Mouse (Mus musculus) ZHBTc4 (cell line): ENCODE measurements around the gene Fasn.
"Not testable (repeated sequence)": the region's sequence is repeated elsewhere in the genome, so short reads cannot be mapped to it uniquely, and the experiment has no call there.

Source experiments
- DNase-seq: peaks from one replicate; pipeline ENCODE4 v3.0.0-alpha.2; 2011; ENCODE audit warnings: low read depth, low spot score

Gene Fasn

DNA sequence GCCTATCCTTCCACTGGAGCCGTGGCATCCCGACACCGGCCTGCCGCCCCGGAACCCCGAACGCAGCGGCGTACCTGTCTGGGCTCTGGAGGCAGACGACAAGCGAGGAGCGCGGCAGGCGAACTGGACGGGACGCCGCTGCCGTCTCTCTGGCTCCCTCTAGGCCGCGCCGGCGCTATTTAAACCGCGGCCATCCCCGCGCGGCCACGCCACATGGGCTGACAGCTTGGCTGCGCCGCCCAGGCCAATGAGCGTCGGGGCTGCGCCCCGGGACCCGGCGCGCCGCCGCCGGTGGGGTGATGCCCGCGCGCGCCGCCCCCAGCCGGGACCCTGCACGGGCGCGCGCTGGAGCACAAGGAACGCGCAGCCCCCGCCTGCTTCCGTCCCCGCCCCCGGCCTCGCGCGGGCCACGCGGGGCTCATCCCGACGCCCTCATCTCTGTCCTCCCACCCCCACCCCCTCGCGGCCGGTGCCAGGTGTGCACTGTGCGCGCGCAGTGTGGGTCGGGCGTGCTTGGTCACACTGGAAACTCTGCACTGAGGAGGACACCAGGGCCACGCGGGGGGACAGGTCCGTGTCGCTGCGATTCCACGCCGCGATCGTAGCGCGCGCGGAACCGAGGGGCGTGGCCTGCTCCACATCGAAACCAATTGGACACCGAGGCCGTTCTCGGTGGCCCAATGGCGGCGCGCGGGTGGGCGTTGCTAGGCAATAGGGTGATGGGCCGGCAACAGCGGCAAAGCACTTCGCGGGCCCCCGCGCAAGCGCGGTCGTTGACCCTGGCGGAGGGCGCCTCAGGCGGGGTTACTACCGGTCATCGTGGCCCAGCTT is at the start of gene Fasn:
Gene Fasn, minus strand, starts transcription at position 592 of the 831 bp plus-strand sequence.
- DNase-seq: peak; percentile 97

DNA sequence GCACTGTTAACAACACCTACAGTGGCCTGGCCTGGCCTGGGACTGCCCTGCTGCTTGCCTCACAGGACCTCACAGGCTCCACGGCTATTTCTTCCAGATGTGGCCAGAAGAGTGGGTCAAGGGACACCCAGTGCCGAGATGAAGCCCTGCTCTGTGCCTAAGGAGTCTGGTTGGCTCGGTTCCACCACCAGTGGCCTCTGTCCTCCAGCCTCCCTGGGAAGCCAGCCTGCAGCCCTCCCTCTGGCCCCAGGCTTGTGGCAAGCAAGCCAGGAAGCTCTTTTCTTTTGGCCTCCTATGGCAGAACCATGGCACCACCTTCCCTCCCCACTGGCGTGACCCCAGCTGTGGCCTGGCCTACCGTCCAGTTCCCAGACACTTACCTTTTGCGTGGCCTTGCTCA is 48.9 kb upstream of the Fasn start:
- DNase-seq: no peak

DNA sequence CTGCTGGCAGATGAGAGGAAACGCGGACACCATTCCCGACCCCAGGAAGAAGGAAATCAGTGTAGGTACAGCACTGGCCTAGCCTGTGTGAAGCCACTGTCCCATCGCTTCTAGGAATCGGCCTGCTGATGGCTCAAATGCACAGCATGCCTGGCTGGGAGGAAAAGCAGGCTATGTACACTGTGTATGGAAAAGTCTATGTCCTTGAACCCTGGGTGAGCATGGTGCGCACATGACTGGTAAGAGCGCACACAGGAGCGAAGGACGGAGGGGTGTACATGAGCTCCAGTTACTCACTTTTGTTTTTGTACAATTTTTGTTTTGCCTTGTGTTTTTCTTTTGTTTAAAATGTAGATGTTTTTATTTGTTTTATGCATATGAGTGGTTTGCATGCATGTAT is 47.2 kb upstream of the Fasn start:
- DNase-seq: no peak

DNA sequence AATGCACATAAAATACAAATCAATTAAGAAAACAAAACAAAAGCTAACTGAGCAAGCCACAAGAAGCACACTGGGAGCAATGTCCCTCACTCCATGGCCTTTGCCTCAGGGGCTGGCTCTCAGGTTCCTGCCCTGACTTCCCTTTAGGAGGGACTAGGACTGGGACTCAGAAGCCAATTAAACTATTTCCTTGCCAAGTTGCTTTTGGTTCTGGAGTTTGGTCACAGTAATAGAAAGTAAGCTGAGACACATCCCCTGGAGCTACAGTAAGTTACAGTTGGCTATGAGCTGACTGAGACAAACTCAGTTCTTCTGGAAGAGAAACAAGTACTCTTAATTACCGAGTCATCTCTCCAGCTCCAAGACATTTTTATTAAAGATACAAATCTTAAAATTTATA is 41.5 kb upstream of the Fasn start:
- DNase-seq: no peak

DNA sequence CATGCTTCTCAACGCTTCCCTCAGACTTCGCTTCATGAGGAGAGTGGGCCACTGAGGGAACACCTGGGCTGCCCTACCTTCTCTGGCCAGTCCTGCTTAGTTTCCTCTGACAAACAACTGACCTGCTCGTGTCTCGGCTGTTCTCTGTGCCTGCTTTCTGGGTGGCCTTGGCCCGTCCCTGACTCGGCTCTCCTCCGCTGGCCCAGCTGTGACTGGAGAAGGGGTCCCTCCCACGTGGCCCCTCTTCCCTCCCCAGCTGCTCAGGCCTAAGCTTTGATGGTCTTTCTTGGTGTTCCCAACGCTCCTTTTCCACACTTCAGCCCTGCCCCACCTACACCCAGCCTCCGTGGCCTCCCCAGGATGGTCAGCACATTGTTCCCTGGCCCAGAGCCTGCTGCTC is 38.5 kb upstream of the Fasn start:
- DNase-seq: no peak

DNA sequence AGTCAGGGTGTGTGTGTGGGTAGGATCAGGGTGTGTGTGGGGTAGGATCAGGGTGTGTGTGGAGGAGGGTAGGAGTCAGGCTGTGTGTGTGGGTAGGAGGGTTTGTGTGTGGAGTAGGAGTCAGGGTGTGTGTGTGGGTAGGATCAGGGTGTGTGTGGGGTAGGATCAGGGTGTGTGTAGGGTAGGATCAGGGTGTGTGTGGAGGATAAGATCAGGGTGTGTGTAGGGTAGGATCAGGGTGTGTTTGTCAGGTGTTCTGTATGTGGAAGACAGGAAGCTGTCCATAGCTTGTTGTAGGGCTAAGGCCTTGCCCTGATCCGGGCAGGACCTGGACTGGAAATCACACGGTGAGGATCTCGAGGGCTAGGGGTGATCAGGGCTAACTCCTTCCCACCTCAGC is 31.6 kb upstream of the Fasn start:
- not testable (repeated sequence) for DNase-seq

DNA sequence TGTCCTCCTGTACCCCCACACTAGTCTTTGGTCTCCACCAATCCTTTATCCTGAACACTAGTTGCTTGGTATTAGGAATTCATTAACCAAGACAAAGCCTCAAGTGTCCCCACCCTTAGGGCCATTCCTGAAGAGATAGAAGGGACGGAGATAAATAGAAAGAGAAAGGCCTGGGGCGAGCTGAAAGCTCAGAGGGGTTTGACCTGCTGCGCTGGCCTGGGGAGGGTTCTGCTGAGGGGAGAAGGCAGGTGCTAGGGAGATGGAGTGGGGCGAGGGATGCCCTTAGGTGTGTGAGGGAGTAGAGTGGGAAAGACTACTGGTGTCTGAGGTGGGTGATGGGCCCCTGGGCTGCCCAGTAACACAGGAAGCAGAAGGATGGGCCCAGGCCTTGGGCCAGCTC is 29.4 kb upstream of the Fasn start:
- peak; percentile 53 for DNase-seq

DNA sequence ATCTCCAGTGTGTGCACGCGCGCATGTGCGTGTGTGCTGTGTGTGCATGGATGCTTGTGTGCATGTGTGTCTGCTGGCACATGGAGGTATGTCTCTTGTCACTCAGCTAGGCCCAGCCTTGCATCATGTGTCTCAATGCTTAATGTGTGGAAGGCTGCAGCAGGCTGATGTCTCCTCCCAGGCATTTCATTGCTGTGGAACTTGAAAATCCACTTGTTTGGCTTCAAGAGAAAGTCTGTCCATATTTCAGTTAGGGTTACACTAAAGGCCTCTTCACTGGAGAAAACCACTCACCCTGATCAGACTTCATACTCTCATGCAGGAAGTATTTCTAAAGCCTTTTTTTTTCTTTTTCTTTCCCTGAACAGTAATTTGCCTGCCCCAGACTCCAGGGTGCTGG is 28.8 kb upstream of the Fasn start:
- DNase-seq: no peak

DNA sequence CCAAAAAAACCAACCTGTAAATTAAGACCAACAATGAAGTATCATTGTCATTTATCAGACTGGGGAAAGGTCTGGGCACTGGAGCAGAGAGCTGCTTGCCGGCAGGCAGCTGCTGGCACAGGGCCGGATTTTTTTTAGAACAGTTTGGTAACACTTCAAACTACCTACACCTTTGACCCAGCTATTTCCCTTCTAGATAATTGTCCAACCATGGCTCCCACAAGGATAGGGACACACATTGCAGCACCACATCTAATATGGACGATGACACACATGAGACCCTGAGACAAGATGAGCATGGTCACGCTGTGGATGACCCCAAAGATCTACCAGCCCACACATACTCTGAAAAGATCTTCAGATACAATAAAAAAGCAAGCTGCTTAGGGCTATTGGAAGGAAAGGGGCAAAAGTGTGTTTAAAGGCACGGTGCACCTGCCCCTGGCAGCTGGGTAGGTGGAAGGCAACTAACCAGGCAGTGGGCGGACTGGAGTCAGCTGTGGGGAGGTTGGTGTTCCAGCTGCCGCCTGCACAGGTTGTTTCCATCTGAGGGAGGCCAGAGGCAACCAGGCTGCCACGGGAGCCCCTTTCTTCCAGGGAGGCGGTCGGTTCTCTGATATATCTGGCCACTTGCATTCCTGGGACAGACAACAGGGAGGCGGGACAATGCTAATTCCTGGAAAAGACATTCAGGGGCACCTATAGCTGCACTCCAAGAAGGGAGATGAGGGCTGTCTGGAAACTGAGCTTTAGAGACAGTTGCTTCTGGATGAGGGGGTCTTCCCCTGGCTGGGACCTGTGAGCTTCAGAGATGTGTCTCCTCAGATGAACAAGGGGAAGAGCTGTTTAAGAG is 28.0 kb upstream of the Fasn start:
- peak; percentile 85 for DNase-seq

DNA sequence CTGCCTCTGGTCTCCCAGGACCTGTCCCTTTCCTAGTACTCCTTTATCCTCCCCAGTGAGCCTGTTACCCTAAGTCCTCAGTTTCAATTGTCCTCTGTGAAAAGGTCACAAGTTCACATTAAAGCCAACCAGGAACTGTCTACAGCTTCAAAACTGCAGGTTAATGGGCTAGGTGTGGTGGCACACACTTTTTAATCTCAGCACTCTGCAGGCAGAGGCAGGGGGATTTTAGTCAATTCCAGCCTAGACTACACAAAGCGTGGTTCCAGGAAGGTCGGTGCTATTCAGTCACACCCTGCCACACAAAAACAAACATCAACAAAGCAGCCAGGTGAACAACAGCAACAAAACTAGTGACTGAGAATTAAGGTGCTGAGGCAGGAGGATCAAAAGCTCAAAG is 27.2 kb upstream of the Fasn start:
- DNase-seq: peak; percentile 86

DNA sequence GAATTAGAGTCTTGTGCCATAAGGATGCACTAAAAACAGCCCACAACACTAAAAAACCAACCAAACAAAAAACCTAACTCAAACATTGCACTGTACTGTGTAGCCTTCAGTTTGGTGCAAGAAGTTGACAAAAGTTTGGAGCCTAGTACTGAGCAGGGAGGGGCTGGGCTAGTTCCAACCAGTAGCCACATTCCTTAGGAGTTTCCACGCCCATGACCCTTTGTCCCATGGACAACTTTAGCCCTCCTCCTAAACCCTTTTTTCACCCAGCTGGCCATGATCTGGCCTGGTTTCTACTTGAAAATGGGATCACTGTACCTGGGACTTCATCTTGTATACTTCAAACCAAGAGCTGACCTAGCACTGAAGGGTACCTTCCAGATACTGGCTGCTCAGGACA is 26.8 kb upstream of the Fasn start:
- peak; percentile 95 for DNase-seq

DNA sequence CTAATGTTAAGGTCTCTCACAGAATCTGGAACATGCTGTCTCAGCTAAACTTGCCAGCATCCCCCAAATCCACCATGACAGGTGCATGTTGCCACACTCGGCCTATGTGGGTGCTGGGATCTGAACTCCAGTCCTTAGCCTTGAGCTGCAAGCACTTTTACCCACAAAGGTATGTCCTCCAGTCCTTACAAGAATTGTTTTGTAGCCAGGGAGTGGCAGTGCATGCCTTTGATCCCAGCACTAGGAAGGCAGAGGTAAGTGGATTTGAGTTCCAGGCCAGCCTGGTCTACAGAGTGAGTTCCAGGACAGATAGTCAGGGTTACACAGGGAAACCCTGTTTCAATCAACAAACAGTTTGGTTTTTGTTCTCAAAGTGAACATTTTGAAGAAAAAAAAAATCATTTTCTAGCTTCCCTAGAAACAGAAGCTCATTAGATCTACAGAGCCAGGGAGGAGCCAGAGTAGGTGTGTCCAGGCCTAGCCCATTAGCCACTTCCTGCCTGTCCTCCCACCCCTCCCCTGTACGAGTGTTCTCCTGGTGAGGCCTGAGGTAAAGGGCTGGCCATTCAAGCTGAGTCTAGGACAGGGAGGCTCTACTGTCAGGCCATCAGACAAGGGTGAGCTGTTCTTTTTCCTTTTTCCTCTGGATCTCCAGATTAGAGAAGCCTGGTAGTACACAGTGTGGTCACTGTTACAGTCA is 26.1 kb upstream of the Fasn start:
- peak; percentile 73 for DNase-seq

DNA sequence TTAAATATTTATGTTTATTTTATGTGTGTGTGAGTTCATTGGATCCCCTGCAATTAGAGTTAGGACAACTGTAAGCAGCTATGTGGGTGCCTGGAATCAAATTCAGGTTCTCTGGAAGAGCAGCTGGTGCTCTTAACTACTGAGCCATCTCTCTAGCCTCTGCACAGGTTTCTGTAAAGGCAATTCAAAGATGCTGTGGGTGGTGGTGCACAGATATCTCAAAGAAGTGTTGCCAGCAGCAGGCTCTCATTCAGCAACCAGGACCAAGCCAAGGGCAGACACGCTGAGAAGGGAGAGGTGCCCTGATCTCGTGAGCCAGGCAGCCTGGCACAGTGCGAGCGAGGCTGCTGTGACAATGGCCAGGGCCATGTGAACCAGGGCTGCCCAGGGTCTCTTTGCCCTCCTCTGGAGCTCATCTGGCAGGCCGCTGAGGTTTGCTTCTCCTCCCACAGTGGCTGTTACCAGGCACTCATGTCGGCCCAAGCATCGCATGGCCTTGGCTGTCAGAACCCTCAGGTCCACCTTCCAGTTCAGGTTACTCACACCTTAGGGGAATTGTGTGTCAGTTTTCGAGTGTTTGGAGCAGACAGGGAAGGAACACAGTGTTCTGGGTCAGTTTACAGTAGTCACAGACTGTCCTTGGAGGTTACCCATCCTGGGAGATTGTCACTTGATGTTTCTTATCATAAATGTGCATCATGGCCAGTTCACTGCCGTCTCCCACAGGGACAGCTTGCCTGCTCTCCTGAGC is 22.6 kb upstream of the Fasn start:
- DNase-seq: no peak

DNA sequence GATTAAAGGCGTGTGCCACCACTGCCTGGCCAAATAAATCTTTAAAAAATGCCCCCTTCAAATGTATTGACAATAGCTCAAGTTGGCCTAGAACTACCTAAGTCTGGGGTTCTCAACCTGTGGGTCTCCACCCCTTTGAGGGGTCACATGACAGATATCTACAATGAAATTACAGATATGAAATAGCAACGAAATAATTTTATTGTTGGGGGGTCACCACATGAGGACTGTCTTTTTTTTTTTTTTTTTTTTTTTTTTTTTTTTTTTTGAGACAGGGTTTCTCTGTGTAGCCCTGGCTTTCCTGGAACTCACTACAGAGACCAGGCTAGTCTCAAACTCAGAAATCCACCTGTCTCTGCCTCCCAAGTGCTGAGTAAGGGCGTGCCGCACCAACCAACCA is 20.0 kb upstream of the Fasn start:
- no peak for DNase-seq

DNA sequence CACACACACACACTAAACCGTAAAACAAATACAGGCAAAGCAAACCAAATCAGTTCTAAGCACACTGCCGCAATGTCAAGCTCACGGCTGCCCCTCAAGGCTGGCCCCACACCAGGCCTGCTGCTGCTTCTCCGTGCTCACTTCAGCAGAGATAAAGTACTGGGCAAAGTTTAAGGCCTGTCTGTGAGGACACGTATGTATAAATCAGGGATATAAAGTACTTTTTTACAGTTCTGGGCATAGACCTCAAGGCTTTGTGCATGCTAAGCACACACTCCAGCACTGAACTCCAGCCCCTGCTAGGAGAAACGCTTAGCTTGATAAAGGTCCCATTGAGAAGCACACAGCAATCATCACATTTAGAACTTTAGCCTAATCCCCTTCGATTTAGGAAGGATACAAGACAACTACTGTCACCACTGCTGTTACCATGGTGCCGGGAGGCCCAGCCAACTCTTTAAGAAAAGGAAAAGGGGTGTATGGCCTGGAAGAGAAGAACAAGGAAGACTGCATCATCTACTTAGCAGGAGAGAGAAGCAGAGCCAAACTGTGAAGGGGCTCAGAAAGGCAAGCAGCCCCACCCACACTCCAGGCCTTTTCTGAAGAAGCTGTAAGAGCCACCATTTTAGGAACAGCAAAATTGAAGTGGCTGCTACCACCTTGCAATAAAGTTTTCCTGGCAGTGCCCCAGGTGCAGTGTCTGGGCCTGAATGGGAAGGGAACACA is 9.4 kb upstream of the Fasn start:
- peak; percentile 44 for DNase-seq

DNA sequence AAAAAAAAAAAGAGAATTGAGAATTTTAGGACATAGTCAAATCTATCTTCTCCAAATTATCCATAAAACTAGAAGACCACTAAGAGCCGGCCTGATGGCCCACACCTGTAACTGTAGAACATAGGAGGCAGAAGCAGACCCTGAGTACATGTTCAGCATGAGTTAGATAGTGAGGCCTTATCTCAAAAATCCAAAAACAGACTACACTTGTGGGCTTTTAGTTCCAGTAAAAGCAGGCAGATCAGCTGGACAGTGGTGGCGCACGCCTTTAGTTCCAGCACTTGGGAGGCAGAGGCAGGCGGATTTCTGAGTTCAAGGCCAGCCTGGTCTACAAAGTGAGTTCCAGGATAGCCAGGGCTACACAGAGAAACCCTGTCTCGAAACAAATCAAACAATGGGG is 8.6 kb upstream of the Fasn start:
- DNase-seq: not testable (repeated sequence)

DNA sequence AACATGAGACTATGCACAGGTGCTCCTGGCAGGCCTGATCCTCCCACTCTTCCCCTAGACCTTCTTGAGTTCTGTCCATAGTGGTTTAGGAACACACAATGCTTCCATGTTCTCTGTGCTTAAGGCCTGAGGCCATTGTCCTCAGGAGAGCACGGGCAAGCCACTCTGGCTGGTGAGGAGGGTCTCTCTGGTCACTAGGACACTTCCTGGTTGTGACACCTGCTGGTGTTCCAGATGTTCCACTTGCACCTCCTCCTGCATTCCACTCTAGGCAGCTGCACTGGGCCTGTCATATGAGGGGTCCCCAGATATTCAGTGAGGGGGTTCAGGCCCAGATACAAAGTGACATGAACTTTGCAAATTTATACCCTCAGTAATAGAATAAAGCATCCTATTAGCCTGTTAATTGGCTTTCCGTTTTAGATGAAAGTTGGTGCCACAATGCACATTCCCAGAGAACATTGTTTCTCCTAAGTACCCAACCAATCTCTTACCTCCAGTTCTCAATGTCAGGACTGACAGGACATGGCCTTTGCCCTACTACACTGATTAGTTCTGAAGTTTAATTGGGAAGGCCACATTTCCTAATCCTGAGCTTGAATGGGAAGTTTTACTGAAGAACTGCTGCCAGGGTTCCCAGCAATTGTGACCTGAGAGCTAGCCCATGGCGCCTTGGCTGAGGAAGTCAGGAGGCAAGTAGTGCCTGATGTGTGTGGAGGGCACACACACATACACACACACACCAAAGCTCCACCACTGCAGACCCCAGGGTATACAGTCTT is 7.5 kb upstream of the Fasn start:
- DNase-seq: no peak

DNA sequence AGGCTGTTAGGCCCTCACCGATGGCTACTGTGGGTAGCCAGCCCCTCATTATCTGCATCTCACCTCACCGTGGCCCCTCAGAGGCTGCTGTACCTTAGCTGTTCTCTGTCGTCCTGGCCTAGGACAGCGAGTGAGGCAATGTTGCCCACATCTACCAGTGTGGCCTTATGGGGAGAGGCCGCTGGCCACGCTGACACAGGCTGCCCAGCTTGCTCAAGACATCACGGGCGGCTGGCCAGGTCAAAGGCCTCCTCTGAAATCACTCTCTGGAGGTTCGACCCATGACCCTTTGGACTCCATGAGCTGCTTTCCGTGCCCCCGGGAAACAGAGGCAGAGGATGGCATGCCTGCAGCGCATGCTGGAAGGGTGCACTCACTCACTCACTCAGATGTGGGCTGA is 6.3 kb upstream of the Fasn start:
- DNase-seq: no peak

DNA sequence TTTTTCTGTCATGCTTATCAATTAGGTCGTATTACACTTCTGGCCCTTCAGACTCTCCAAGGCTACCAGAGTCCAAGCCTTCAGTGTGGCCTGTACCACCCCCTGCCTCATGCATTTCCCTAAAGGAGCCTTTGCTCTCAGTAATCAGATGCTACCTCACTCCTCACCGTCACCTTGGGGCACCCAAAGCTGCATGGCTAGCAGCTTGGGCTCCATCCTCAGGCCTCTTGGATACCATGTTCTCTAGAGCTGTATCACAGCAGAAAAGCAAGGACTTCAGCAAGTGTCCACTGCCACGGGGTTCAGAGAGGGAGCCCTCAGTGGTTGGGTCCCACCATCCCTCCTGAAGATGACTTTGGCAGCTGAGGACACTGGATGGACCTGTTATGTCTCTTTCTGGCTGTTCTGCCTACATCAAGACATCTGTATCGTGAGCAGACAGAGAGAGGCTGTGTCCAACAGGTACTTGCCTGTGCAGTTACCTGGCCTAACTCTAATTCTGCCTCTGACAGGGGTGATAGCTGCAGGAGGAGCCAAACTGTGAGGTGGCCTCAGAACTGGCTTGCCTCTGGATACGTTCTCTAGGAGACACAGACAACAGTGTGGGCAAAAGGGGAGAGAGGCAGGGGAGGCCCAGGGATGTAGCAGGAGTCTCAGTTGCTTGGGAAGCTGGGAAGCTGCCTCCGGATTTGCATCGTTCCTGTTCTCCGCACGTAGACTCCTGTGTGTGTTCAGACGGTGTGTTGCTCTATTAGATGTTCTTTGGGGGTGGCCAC is 5.6 kb upstream of the Fasn start:
- no peak for DNase-seq
